Mouse (Mus musculus) E14TG2a.4 (cell line): ENCODE data around the gene Prr23a2.
A peak's percentile ranks its signal among the peaks of the same experiment; 100 is the strongest.
"Not testable (repeated sequence)": the region's sequence is repeated elsewhere in the genome, so short reads cannot be mapped to it uniquely, and the experiment has no call there.

Experiments used
- H3K27me3 ChIP-seq: 2 replicates; pipeline ENCODE4 v1.6.1; 2014; ENCODE audit warnings: low read length, control low read depth; ENCODE audit not compliant: insufficient read depth
- H3K36me3 ChIP-seq: 2 replicates; pipeline ENCODE4 v1.6.1; 2014; ENCODE audit warnings: low read length, control low read depth; ENCODE audit not compliant: insufficient read depth
- H3K4me1 ChIP-seq: replicated peaks from 2 replicates; pipeline ENCODE4 v1.6.1; 2014; ENCODE audit warnings: low read depth, low read length, control low read depth
- H3K4me3 ChIP-seq: replicated peaks from 2 replicates; pipeline ENCODE4 v1.5.1; 2014; ENCODE audit warnings: mild to moderate bottlenecking, low read length
- H3K9me3 ChIP-seq: 2 replicates; pipeline ENCODE4 v1.6.1; 2014; ENCODE audit warnings: low read length, control low read depth
- CTCF ChIP-seq: conservative IDR thresholded peaks from 2 replicates; pipeline ENCODE4 v1.5.1; 2014; ENCODE audit warnings: low read length
- NANOG ChIP-seq: IDR thresholded peaks from 2 replicates; pipeline ENCODE4 v1.6.1; 2014; ENCODE audit warnings: borderline replicate concordance, low read length, mixed read lengths
- POU5F1 ChIP-seq: IDR thresholded peaks from 2 replicates; pipeline ENCODE4 v1.6.1; 2014; ENCODE audit warnings: low read length, borderline replicate concordance

Prr23a2 gene

GRCm38 (mm10) chr9:98856210-98856609 lies at the start of gene Prr23a2:
Prr23a2 (plus strand) TSS chr9:98856494.
- TF ChIP-seq NANOG (no peak), CTCF (peak; percentile 46)
- H3K4me1 ChIP-seq, result no peaks in the 10 kb centered on the region
- H3K9me3 ChIP-seq, result no peaks in the 10 kb centered on the region
- no peaks in the 10 kb centered on the region for H3K36me3 ChIP-seq
- peaks cover 22% of the 10 kb centered on the region for H3K27me3 ChIP-seq
- H3K4me3 ChIP-seq, result peak within 1 kb of the TSS; percentile 74

- Histone ChIP-seq H3K36me3 (no peaks in the 10 kb centered on the region), H3K27me3 (peaks cover 26% of the 10 kb centered on the region), H3K4me3 (no peak overlapping the region), H3K4me1 (peaks cover 9% of the 10 kb centered on the region), H3K9me3 (no peaks in the 10 kb centered on the region)
- TF ChIP-seq CTCF, result no peak
Measured at GRCm38 (mm10) chr9:98807631-98808030, 48.7 kb upstream of the Prr23a2 start.

- peak; percentile 39 for TF ChIP-seq CTCF
- H3K4me1 ChIP-seq, H3K36me3 ChIP-seq, H3K4me3 ChIP-seq, H3K9me3 ChIP-seq: not testable (repeated sequence)
- H3K27me3 ChIP-seq, result peaks cover 11% of the 10 kb centered on the region
Measured at GRCm38 (mm10) chr9:98809526-98809925, 46.8 kb upstream of the Prr23a2 start.

- no peak for TF ChIP-seq POU5F1
- no peak for TF ChIP-seq CTCF
- TF ChIP-seq NANOG, result no peak
- no peaks in the 10 kb centered on the region for H3K9me3 ChIP-seq
- no peaks in the 10 kb centered on the region for H3K36me3 ChIP-seq
- no peaks in the 10 kb centered on the region for H3K4me1 ChIP-seq
- H3K4me3 ChIP-seq, result no peak overlapping the region
- H3K27me3 ChIP-seq, result peaks cover 2% of the 10 kb centered on the region; the same call in 1 of the 2 replicates
Measured at GRCm38 (mm10) chr9:98816066-98816465, 40.2 kb upstream of the Prr23a2 start.

GRCm38 (mm10) chr9:98817592-98817991 lies 38.7 kb upstream of the Prr23a2 start:
- no peaks in the 10 kb centered on the region for H3K36me3 ChIP-seq
- no peaks in the 10 kb centered on the region for H3K9me3 ChIP-seq
- TF ChIP-seq POU5F1 (no peak), NANOG (no peak), CTCF (no peak)

GRCm38 (mm10) chr9:98818971-98819370 lies 37.3 kb upstream of the Prr23a2 start:
- Histone ChIP-seq H3K4me1 (no peaks in the 10 kb centered on the region), H3K9me3 (no peaks in the 10 kb centered on the region), H3K36me3 (no peaks in the 10 kb centered on the region), H3K27me3 (no peaks in the 10 kb centered on the region; the same call in 1 of the 2 replicates), H3K4me3 (no peak overlapping the region)
- TF ChIP-seq NANOG, result no peak
- no peak for TF ChIP-seq POU5F1
- no peak for TF ChIP-seq CTCF

More at GRCm38 (mm10) chr9:98817592-98817991, 38.7 kb upstream of the Prr23a2 start:
- Histone ChIP-seq H3K4me1 (no peaks in the 10 kb centered on the region), H3K4me3 (no peak overlapping the region), H3K27me3 (peaks cover 2% of the 10 kb centered on the region; the same call in 1 of the 2 replicates)

GRCm38 (mm10) chr9:98819481-98819880 lies 36.8 kb upstream of the Prr23a2 start:
- no peaks in the 10 kb centered on the region for H3K9me3 ChIP-seq
- TF ChIP-seq POU5F1 (no peak), CTCF (no peak), NANOG (no peak)
- H3K27me3 ChIP-seq, result no peaks in the 10 kb centered on the region; the same call in 1 of the 2 replicates
- H3K4me3 ChIP-seq, result no peak overlapping the region
- no peaks in the 10 kb centered on the region for H3K36me3 ChIP-seq
- no peaks in the 10 kb centered on the region for H3K4me1 ChIP-seq

GRCm38 (mm10) chr9:98820461-98820860 lies 35.8 kb upstream of the Prr23a2 start:
- Histone ChIP-seq H3K4me3 (no peak overlapping the region), H3K4me1 (no peaks in the 10 kb centered on the region), H3K9me3 (no peaks in the 10 kb centered on the region), H3K36me3 (no peaks in the 10 kb centered on the region), H3K27me3 (no peaks in the 10 kb centered on the region; the same call in 1 of the 2 replicates)
- TF ChIP-seq CTCF, result no peak
- TF ChIP-seq NANOG, result no peak
- TF ChIP-seq POU5F1, result no peak

GRCm38 (mm10) chr9:98821067-98821466 lies 35.2 kb upstream of the Prr23a2 start:
- Histone ChIP-seq H3K4me1 (no peaks in the 10 kb centered on the region), H3K36me3 (no peaks in the 10 kb centered on the region), H3K4me3 (no peak overlapping the region), H3K27me3 (no peaks in the 10 kb centered on the region; the same call in 1 of the 2 replicates), H3K9me3 (no peaks in the 10 kb centered on the region)
- TF ChIP-seq CTCF, result no peak
- no peak for TF ChIP-seq NANOG
- no peak for TF ChIP-seq POU5F1

GRCm38 (mm10) chr9:98823805-98824204 lies 32.5 kb upstream of the Prr23a2 start:
- TF ChIP-seq CTCF (no peak), POU5F1 (no peak), NANOG (no peak)
- H3K4me1 ChIP-seq, result no peaks in the 10 kb centered on the region
- no peak overlapping the region for H3K4me3 ChIP-seq
- no peaks in the 10 kb centered on the region for H3K36me3 ChIP-seq
- H3K27me3 ChIP-seq, result no peaks in the 10 kb centered on the region; the same call in 1 of the 2 replicates
- H3K9me3 ChIP-seq, result no peaks in the 10 kb centered on the region
